Mouse (Mus musculus): Measurements from ENCODE around the gene Itpr2. TPM values are rescaled to one million over a fixed set of nuclear protein-coding genes. Genes with fewer than 3 reads are reported as not detected.
A peak's percentile ranks its signal among the peaks of the same experiment; 100 is the strongest.

Gene Itpr2
- total and polyA plus RNA-seq, 2 experiments from 2014 or later, result 8.0 to 8.4 TPM

DNA sequence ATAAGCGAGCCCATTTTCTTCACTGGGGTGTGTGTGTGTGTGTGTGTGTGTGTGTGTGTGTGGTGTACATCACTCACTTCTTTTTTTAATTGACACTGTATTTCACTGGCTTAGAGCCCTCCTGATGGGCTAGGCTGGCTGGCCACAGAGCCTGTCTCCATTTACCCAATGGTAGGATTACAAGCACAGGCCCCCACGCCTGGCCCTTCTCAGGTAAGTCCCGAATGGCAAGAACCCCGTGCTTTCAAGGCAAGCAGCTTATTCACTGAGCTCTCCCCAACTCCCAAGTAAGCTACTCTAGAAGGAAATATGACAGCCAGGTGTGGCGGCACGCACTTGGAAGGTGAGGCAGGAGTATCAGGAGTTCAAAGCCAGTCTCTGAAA is 91.6 kb downstream of the Itpr2 start:
- H3K4me2 ChIP-seq (ENCODE audit: low read depth), result no peak overlapping the region; the same call in 1 of the 2 replicates
- no peak overlapping the region for H3K4me3 ChIP-seq (ENCODE audit: low read depth, low read length)
- 70% methylated on average over 6 of the region's 6 CpGs for WGBS
- H3K4me1 ChIP-seq (ENCODE audit: insufficient read depth), result no peaks in the 10 kb centered on the region
- ATAC-seq (no peak), DNase-seq (no peak)
- H3K27ac ChIP-seq (ENCODE audit: low read depth, low read length), result no peak overlapping the region
- no peaks in the 10 kb centered on the region for H3K27me3 ChIP-seq (ENCODE audit: insufficient read depth, low read length)
- no peak overlapping the region for H3K9ac ChIP-seq
- H3K36me3 ChIP-seq (ENCODE audit: insufficient read depth), result no peaks in the 10 kb centered on the region
- no peak for TF ChIP-seq CTCF (IDR thresholded peaks at IDR 0.05; ENCODE audit: low read depth)
- no peaks in the 10 kb centered on the region for H3K9me3 ChIP-seq (ENCODE audit: low read length)

DNA sequence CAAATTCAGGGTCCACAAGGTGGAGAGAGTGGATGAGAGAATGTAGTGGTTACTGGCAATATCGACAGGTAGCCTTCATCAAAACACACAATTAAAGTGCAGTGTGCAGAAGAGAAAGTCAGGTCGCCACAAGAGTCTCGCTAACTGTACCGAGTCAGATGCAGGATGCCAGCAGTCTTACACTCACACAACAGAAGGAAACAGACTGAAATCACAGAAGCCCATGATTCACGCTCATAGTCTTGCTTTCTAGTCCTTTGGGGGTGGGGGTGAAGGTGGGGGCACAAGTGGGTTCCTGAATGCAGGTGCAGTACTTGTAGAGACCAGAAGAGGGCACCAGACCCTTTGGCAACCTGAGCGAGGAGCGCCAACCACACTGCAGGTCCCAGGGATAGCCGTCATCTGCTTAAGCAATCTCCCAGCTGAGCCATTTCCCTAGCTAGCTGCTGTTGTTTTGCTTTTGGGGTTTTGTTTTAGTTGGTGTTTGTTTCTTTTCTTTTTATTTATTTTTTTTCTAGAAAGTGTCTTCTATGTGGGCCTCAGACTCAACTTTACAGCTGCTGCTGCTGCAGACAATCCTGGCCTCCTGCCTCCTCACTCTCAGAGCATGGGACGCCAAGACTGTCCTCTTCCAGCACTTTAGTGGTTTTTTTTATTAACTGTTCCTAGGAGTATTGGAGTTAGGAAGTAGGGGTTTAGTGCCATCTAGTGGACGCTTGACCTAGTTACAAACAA is 92.2 kb downstream of the Itpr2 start:
- Histone ChIP-seq H3K4me3 (ENCODE audit: low read depth, low read length) (no peak overlapping the region), H3K9ac (no peak overlapping the region), H3K9me3 (ENCODE audit: low read length) (no peaks in the 10 kb centered on the region), H3K27ac (ENCODE audit: low read depth, low read length) (0 out of 2 replicates have a peak overlapping the region, but pooled peaks have one; percentile 3), H3K27me3 (ENCODE audit: insufficient read depth, low read length) (no peaks in the 10 kb centered on the region), H3K4me1 (ENCODE audit: insufficient read depth) (no peaks in the 10 kb centered on the region), H3K4me2 (ENCODE audit: low read depth) (peak overlapping the region; percentile 11; the same call in 1 of the 2 replicates), H3K36me3 (ENCODE audit: insufficient read depth) (no peaks in the 10 kb centered on the region)
- 17% methylated on average over 10 of the region's 10 CpGs for whole genome bisulfite sequencing
- ATAC-seq (peak; percentile 89), DNase-seq (peak; percentile 88)
- TF ChIP-seq CTCF (IDR thresholded peaks at IDR 0.05; ENCODE audit: low read depth), result peak; percentile 81

DNA sequence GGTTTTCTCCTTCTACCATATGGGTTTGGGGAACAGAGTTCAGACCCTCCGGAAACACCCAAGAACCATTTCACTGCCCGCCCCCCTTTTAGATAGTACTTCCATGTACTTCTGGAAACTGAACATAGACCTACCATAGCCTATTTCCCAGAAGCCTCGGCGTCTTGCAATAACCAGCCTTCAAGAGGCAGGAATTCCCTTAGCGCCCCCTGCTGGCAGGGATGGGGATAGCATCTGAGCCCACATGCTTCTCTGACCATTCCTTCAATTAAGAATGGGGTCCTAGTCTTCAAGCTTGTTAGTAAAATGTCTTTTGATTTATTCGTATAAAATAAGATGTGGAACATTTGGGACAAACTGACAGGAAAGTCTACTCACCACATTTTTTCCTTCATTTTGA is 96.6 kb downstream of the Itpr2 start:
- H3K36me3 ChIP-seq (ENCODE audit: insufficient read depth), result no peaks in the 10 kb centered on the region
- H3K4me2 ChIP-seq (ENCODE audit: low read depth), result no peak overlapping the region
- peak; percentile 34 for DNase-seq
- WGBS, result 58% methylated on average over 6 of the region's 6 CpGs
- peak; percentile 78 for TF ChIP-seq CTCF (IDR thresholded peaks at IDR 0.05; ENCODE audit: low read depth)
- H3K27ac ChIP-seq (ENCODE audit: low read depth, low read length), result no peak overlapping the region
- no peak overlapping the region for H3K4me3 ChIP-seq (ENCODE audit: low read depth, low read length)
- H3K27me3 ChIP-seq (ENCODE audit: insufficient read depth, low read length), result no peaks in the 10 kb centered on the region
- ATAC-seq, result no peak
- no peaks in the 10 kb centered on the region for H3K4me1 ChIP-seq (ENCODE audit: insufficient read depth)
- H3K9me3 ChIP-seq (ENCODE audit: low read length), result no peaks in the 10 kb centered on the region
- H3K9ac ChIP-seq, result no peak overlapping the region

DNA sequence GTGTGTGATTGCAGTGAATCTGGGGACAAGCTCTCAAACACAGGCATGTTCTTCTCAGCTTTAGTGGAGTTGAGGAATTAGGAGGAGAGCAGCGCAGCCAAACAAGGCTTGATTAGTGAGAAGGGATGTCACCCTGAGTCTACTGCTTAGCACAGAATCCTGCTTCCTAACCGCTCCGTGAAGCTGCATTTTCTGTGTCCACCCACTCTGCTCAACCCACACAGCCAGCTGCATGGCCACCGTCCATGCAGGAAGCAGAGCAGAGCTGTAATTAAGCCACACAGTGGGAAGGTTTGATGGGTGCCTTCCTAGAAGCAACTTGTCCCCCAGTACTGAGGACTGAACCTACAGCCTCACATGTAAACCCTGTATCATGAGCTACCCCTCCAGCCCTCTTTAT is 97.1 kb downstream of the Itpr2 start:
- H3K36me3 ChIP-seq (ENCODE audit: insufficient read depth), result no peaks in the 10 kb centered on the region
- no peak overlapping the region for H3K27ac ChIP-seq (ENCODE audit: low read depth, low read length)
- H3K4me3 ChIP-seq (ENCODE audit: low read depth, low read length), result no peak overlapping the region
- ATAC-seq, result no peak
- 71% methylated on average over 4 of the region's 4 CpGs for WGBS
- no peak overlapping the region for H3K4me2 ChIP-seq (ENCODE audit: low read depth)
- TF ChIP-seq CTCF (IDR thresholded peaks at IDR 0.05; ENCODE audit: low read depth), result no peak
- H3K9ac ChIP-seq, result no peak overlapping the region
- no peak for DNase-seq
- H3K4me1 ChIP-seq (ENCODE audit: insufficient read depth), result no peaks in the 10 kb centered on the region
- no peaks in the 10 kb centered on the region for H3K27me3 ChIP-seq (ENCODE audit: insufficient read depth, low read length)
- H3K9me3 ChIP-seq (ENCODE audit: low read length), result no peaks in the 10 kb centered on the region

DNA sequence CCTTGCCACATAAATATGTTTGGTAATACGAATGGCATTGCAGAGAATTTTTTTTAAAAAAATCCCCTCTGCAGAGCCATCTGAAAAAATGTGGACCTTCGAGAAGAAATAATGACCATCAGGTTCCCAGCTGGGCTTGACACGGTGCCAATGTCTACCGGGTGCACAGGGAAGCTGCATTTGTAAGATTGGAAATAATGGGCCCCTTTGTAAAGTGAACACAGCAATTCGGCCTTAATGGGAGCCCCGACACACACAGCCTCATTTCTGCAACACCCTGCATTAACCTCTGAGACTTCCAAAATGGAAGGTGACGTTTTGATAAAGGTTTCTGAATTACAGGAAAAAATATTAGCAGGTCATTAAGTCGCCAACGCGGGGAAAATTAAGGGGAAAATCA is 97.9 kb downstream of the Itpr2 start:
- no peak overlapping the region for H3K4me3 ChIP-seq (ENCODE audit: low read depth, low read length)
- no peaks in the 10 kb centered on the region for H3K36me3 ChIP-seq (ENCODE audit: insufficient read depth)
- no peak overlapping the region for H3K4me2 ChIP-seq (ENCODE audit: low read depth)
- H3K9ac ChIP-seq, result no peak overlapping the region
- no peaks in the 10 kb centered on the region for H3K9me3 ChIP-seq (ENCODE audit: low read length)
- TF ChIP-seq CTCF (IDR thresholded peaks at IDR 0.05; ENCODE audit: low read depth), result no peak
- no peak overlapping the region for H3K27ac ChIP-seq (ENCODE audit: low read depth, low read length)
- DNase-seq, result peak; percentile 21
- H3K27me3 ChIP-seq (ENCODE audit: insufficient read depth, low read length), result no peaks in the 10 kb centered on the region
- H3K4me1 ChIP-seq (ENCODE audit: insufficient read depth), result no peaks in the 10 kb centered on the region
- ATAC-seq, result no peak; the same call in 1 of the 2 replicates
- 15% methylated on average over 10 of the region's 10 CpGs for WGBS

DNA sequence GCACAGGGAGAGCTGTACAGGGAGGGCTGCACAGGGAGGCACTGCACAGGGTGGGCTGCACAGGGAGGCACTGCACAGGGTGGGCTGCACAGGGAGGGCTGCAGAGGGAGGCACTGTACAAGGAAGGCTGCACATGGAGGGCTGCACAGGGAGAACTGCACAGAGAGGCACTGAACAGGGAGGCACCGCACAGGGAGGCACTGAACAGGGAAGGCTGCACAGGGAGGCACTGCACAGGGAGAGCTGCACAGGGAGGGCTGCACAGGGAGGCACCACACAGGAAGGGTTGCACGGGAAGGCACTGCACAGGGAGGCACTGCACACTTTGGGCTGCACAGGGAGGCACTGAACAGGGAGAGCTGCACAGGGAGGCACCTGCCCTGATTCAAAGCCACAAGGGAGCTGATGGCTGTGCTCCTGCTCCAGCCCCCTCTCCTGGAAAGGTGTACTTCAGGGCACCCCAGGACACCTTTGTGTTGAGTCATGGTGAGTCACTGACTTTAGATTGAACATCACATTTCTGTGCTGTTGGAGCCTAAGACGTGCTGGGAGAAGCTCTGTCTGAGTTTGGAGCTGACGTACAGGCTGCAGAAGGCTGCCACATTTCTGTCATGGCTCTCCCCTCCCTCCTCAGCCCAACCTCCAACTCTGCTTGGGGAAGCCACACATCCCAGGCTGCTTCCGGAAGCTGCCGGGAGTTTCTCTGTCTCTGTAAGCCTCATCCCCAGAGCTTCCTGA is 98.9 kb downstream of the Itpr2 start:
- Histone ChIP-seq H3K27ac (ENCODE audit: low read depth, low read length) (no peak overlapping the region), H3K9ac (no peak overlapping the region), H3K9me3 (ENCODE audit: low read length) (no peaks in the 10 kb centered on the region), H3K4me2 (ENCODE audit: low read depth) (no peak overlapping the region), H3K4me3 (ENCODE audit: low read depth, low read length) (no peak overlapping the region), H3K36me3 (ENCODE audit: insufficient read depth) (no peaks in the 10 kb centered on the region), H3K27me3 (ENCODE audit: insufficient read depth, low read length) (no peaks in the 10 kb centered on the region), H3K4me1 (ENCODE audit: insufficient read depth) (no peaks in the 10 kb centered on the region)
- TF ChIP-seq CTCF (IDR thresholded peaks at IDR 0.05; ENCODE audit: low read depth), result no peak
- ATAC-seq, result peak; percentile 66
- 42% methylated on average over 6 of the region's 6 CpGs for WGBS
- peak; percentile 36 for DNase-seq

DNA sequence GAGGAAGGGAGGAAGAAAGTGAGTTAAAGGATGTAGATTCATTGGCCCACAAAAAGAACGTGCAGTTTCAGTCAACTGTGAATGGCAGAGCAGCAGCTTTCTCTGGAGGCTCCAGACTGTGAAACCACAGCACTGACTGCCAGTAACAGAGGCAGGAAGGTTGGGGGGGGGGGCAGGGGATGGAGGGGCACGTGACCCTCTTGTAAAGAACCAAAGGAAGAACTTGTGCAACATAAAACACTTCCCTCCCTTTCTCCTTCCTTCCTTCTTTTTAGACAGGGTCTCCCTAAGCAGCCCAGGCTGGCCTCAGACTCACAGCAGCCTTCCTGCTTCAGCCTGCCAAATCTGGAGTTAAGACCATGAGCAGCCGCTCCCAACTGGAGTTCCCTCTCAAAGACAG is 104.2 kb downstream of the Itpr2 start:
- Histone ChIP-seq H3K4me2 (ENCODE audit: low read depth) (no peak overlapping the region), H3K27me3 (ENCODE audit: insufficient read depth, low read length) (no peaks in the 10 kb centered on the region), H3K9ac (no peak overlapping the region), H3K4me1 (ENCODE audit: insufficient read depth) (no peaks in the 10 kb centered on the region), H3K4me3 (ENCODE audit: low read depth, low read length) (no peak overlapping the region), H3K9me3 (ENCODE audit: low read length) (no peaks in the 10 kb centered on the region), H3K36me3 (ENCODE audit: insufficient read depth) (no peaks in the 10 kb centered on the region), H3K27ac (ENCODE audit: low read depth, low read length) (no peak overlapping the region)
- no peak for DNase-seq
- TF ChIP-seq CTCF (IDR thresholded peaks at IDR 0.05; ENCODE audit: low read depth), result no peak
- ATAC-seq, result no peak
- WGBS, result 68% methylated on average over 3 of the region's 3 CpGs

Data from forebrain, postnatal 0 days (tissue).